Mouse (Mus musculus): ENCODE data around the gene Kmt2d. TPM values are rescaled to one million over a fixed set of nuclear protein-coding genes. Genes with fewer than 3 reads are reported as not detected.

The Kmt2d gene
- polyA plus RNA-seq, 1 experiment from 2014 or later, result 8.7 TPM

- H3K9ac ChIP-seq (replicated peaks; ENCODE audit: low read depth), result no peak overlapping the region
- WGBS, result 90% methylated on average over 9 of the region's 9 CpGs
- H3K27ac ChIP-seq (ENCODE audit: low read length), result no peak overlapping the region
- ATAC-seq, result no peak
- TF ChIP-seq CTCF (IDR thresholded peaks at IDR 0.05) (no peak), EP300 (IDR thresholded peaks at IDR 0.05) (no peak)
- DNase-seq (ENCODE audit: low spot score), result no peak
- H3K9me3 ChIP-seq (ENCODE audit: low read length), result no peaks in the 10 kb centered on the region
- no peaks in the 10 kb centered on the region for H3K4me1 ChIP-seq (ENCODE audit: insufficient read depth, low read depth, low read length)
- no peak overlapping the region for H3K4me2 ChIP-seq (replicated peaks; ENCODE audit: low read depth, low read length)
- peaks cover 83% of the 10 kb centered on the region for H3K36me3 ChIP-seq (ENCODE audit: insufficient read depth, low read length)
- no peaks in the 10 kb centered on the region for H3K27me3 ChIP-seq (replicated peaks; ENCODE audit: insufficient read depth, low read length)
- no peak overlapping the region for H3K4me3 ChIP-seq (ENCODE audit: low read depth, low read length)
Observed at GRCm38 (mm10) chr15:98852071-98852470, 18.9 kb downstream of the Kmt2d start.

- Histone ChIP-seq H3K36me3 (ENCODE audit: insufficient read depth, low read length) (peaks cover 81% of the 10 kb centered on the region), H3K27ac (ENCODE audit: low read length) (no peak overlapping the region), H3K4me3 (ENCODE audit: low read depth, low read length) (no peak overlapping the region), H3K9ac (replicated peaks; ENCODE audit: low read depth) (no peak overlapping the region), H3K9me3 (ENCODE audit: low read length) (no peaks in the 10 kb centered on the region), H3K27me3 (replicated peaks; ENCODE audit: insufficient read depth, low read length) (no peaks in the 10 kb centered on the region), H3K4me2 (replicated peaks; ENCODE audit: low read depth, low read length) (no peak overlapping the region), H3K4me1 (ENCODE audit: insufficient read depth, low read depth, low read length) (no peaks in the 10 kb centered on the region)
- ATAC-seq (no peak), DNase-seq (ENCODE audit: low spot score) (no peak)
- TF ChIP-seq EP300 (IDR thresholded peaks at IDR 0.05) (no peak), CTCF (IDR thresholded peaks at IDR 0.05) (no peak)
- WGBS, result 89% methylated on average over 20 of the region's 21 CpGs
Observed at GRCm38 (mm10) chr15:98851229-98851818, 19.7 kb downstream of the Kmt2d start.

DNA sequence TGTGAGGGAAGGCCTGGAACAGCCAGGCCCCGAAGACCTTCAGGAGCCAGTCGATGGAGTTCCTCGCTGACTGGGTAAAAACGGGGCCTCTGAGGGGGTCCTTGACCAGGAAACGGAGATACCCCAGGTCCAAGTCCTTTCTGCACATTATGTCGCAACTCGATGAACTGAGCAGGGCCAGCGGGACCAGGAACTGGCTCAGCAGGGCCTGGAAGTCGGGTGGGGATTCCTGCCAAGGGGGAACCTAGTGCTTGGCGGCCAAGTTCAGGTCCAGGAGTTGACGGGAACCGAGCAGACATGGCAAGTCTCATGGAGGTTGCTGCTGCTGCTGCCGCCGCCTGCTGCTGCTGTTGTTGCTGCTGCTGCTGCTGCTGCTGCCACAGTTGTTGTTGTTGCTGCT, 20.3 kb downstream of the Kmt2d start:
- H3K4me3 ChIP-seq (ENCODE audit: low read depth, low read length), result no peak overlapping the region
- ATAC-seq (no peak), DNase-seq (ENCODE audit: low spot score) (no peak)
- no peaks in the 10 kb centered on the region for H3K27me3 ChIP-seq (replicated peaks; ENCODE audit: insufficient read depth, low read length)
- no peak overlapping the region for H3K9ac ChIP-seq (replicated peaks; ENCODE audit: low read depth)
- H3K4me2 ChIP-seq (replicated peaks; ENCODE audit: low read depth, low read length), result no peak overlapping the region
- H3K27ac ChIP-seq (ENCODE audit: low read length), result no peak overlapping the region
- TF ChIP-seq EP300 (IDR thresholded peaks at IDR 0.05) (no peak), CTCF (IDR thresholded peaks at IDR 0.05) (no peak)
- no peaks in the 10 kb centered on the region for H3K9me3 ChIP-seq (ENCODE audit: low read length)
- H3K36me3 ChIP-seq (ENCODE audit: insufficient read depth, low read length), result peaks cover 83% of the 10 kb centered on the region
- WGBS, result 83% methylated on average over 13 of the region's 14 CpGs
- H3K4me1 ChIP-seq (ENCODE audit: insufficient read depth, low read depth, low read length), result no peaks in the 10 kb centered on the region

- no peak for DNase-seq (ENCODE audit: low spot score)
- ATAC-seq, result no peak
- no peak overlapping the region for H3K9ac ChIP-seq (replicated peaks; ENCODE audit: low read depth)
- H3K4me1 ChIP-seq (ENCODE audit: insufficient read depth, low read depth, low read length), result no peaks in the 10 kb centered on the region
- H3K27ac ChIP-seq (ENCODE audit: low read length), result no peak overlapping the region
- WGBS, result 85% methylated on average over 16 of the region's 16 CpGs
- H3K27me3 ChIP-seq (replicated peaks; ENCODE audit: insufficient read depth, low read length), result no peaks in the 10 kb centered on the region
- no peak overlapping the region for H3K4me3 ChIP-seq (ENCODE audit: low read depth, low read length)
- H3K4me2 ChIP-seq (replicated peaks; ENCODE audit: low read depth, low read length), result no peak overlapping the region
- H3K9me3 ChIP-seq (ENCODE audit: low read length), result no peaks in the 10 kb centered on the region
- peaks cover 84% of the 10 kb centered on the region for H3K36me3 ChIP-seq (ENCODE audit: insufficient read depth, low read length)
- no peak for TF ChIP-seq EP300 (IDR thresholded peaks at IDR 0.05)
- TF ChIP-seq CTCF (IDR thresholded peaks at IDR 0.05), result no peak
Observed at GRCm38 (mm10) chr15:98849956-98850600, 20.9 kb downstream of the Kmt2d start.

- 95% methylated on average over 11 of the region's 11 CpGs for WGBS
- Histone ChIP-seq H3K4me2 (replicated peaks; ENCODE audit: low read depth, low read length) (no peak overlapping the region), H3K36me3 (ENCODE audit: insufficient read depth, low read length) (peaks cover 84% of the 10 kb centered on the region), H3K4me3 (ENCODE audit: low read depth, low read length) (no peak overlapping the region), H3K9me3 (ENCODE audit: low read length) (no peaks in the 10 kb centered on the region), H3K4me1 (ENCODE audit: insufficient read depth, low read depth, low read length) (no peaks in the 10 kb centered on the region), H3K27ac (ENCODE audit: low read length) (no peak overlapping the region), H3K27me3 (replicated peaks; ENCODE audit: insufficient read depth, low read length) (no peaks in the 10 kb centered on the region), H3K9ac (replicated peaks; ENCODE audit: low read depth) (no peak overlapping the region)
- ATAC-seq (no peak), DNase-seq (ENCODE audit: low spot score) (no peak)
- TF ChIP-seq EP300 (IDR thresholded peaks at IDR 0.05) (no peak), CTCF (IDR thresholded peaks at IDR 0.05) (no peak)
Observed at GRCm38 (mm10) chr15:98849165-98849564, 21.8 kb downstream of the Kmt2d start.

DNA sequence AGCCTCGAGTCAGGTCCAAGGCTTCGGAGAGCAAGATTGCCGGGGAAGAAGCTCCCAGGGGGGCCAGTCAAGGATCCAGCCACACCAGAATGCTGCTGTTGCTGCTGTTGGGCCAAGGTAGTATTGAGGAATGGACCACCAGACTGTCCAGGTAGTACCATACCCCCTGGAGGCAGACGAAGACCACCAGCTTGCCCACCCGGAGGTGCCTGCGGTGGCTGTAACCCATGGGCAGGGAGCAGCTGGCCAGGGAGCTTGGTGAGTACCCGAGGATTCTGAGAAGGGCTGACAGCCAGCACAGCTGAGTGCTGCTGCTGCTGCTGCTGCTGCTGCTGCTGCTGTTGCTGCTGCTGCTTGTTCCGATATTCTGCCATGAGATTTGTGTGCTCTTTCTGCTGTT, 24.9 kb downstream of the Kmt2d start:
- Histone ChIP-seq H3K4me2 (replicated peaks; ENCODE audit: low read depth, low read length) (no peak overlapping the region), H3K27me3 (replicated peaks; ENCODE audit: insufficient read depth, low read length) (no peaks in the 10 kb centered on the region), H3K4me1 (ENCODE audit: insufficient read depth, low read depth, low read length) (no peaks in the 10 kb centered on the region), H3K4me3 (ENCODE audit: low read depth, low read length) (no peak overlapping the region), H3K9ac (replicated peaks; ENCODE audit: low read depth) (no peak overlapping the region), H3K27ac (ENCODE audit: low read length) (no peak overlapping the region), H3K9me3 (ENCODE audit: low read length) (no peaks in the 10 kb centered on the region), H3K36me3 (ENCODE audit: insufficient read depth, low read length) (peaks cover 77% of the 10 kb centered on the region)
- 92% methylated on average over 8 of the region's 8 CpGs for WGBS
- TF ChIP-seq EP300 (IDR thresholded peaks at IDR 0.05) (no peak), CTCF (IDR thresholded peaks at IDR 0.05) (no peak)
- ATAC-seq (no peak), DNase-seq (ENCODE audit: low spot score) (no peak)
